Mouse (Mus musculus): Measurements from ENCODE around the gene Olfr1318.

Gene Olfr1318

DNA sequence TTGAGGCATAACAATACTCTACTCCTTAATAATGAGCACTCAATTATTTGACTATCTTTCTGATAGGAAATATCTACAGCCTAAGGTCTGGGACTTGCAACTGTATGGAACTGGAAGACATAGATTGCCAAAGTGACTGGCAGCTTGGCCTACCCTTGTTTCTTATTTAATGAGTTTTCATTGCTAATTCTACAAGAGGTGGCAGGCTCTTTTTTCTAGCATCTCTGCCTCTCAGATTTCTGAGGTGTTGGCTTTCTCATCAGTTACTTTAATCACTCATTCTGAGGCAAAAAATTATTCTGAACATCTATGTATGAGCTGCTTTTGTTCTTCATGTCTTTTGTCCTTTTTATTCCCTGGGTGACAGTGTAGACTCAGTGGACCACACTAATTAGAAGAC is at the start of gene Olfr1318:
Olfr1318 (plus strand) TSS at position 301 of the 400 bp plus-strand sequence.
- no peak for DNase-seq

DNA sequence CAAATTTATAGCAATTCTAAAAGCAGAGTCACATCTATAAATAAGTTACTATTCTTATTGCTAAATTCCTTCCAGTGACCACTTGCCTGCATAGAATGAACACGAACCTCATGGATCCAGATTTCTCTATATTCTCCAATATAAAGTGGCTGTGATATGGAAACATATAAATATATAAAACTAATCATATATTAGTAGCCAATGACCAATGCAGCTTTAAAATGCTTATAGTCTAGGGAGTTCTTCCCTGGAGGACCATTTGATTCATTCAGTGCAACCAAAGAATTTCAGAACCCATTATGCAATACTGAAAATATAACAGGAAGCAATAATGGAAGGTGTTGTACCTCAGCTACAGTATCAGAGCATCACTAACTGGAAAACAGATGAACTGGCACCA is 38.7 kb upstream of the Olfr1318 start, which contains the start of gene Olfr1315-ps1:
Olfr1315-ps1 (minus strand) TSS at position 101 of the 400 bp plus-strand sequence.
- DNase-seq: no peak

- no peak for DNase-seq
Measured at GRCm38 (mm10) chr2:112134877-112135276, 19.1 kb upstream of the Olfr1318 start, which contains the start of gene Olfr1316. Gene Olfr1316 (minus strand): TSS chr2:112134977.

- no peak for DNase-seq
Measured at GRCm38 (mm10) chr2:112140029-112140428, 14.0 kb upstream of the Olfr1318 start, which contains the start of gene Olfr1317. Gene Olfr1317 (plus strand): TSS chr2:112140329.

- peak; percentile 18 for DNase-seq
Measured at GRCm38 (mm10) chr2:112196859-112197258, 42.9 kb downstream of the Olfr1318 start.

DNA sequence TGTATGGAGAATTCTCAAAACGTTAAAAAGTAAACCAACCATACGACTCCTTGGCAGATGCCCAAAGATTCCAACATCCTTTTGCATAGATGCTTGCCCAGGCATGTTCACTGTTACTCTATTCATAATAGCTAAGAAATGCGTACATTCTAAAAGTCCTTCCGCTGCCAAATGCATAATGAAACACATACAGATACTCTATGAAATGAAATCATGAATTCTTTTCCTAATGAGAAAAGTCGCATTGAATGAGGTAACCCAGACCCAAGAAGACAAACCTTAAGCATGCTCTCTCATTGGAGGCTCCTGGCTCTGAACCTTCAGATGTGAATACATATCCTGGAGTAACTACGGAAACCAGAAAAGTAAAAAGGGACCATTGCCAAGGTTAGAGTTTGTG is 49.1 kb downstream of the Olfr1318 start:
- no peak for DNase-seq
